13 mouse cellular contexts compared by ENCODE assay signal in the genomic region with DNA sequence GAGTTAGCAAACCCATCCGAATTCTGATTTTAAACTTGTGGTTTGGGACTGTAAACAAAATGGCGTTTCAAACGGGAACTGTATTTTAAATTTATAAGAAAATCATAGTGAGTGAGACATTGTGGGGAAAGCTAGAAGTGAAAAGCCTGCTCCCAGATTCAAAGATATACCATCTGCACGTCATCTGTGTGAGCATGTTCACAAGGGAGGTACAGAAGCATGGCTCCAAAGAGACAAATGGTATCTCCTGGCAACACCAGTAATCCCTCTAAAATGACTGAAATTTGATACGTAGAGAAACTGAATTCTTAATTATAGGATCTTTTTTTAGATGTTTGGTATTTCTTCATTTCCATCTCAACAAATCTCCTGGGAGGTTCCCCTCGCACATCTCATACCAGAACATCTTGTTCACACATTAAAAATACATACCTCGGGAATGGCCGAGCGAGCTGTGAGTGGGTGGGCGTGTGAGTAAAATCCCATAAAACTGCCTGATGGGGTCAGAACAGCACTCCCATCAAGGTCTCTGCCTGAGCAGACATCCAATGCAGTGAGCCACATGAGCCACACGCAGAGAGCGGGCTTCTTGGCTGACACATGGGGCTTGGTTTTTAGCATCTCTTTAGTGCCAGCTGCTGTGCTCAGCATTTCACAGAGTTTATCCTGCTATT. TPM values are rescaled to one million over a fixed set of nuclear protein-coding genes. Genes with fewer than 3 reads are reported as not detected.
DNase-seq lines count a peak whose midpoint lies in the region; ATAC-seq lines count a peak whose summit lies in the region.
"Had no signal": no experiment of that assay in that cellular context is flagged by ENCODE, and none has a peak within 500 bp of the region (broad histone marks: within the 10 kb centered on the region; RNA-seq: fewer than 3 reads in every experiment).

No protein-coding gene starts in this region.

- H3K9me3 ChIP-seq in kidney, embryonic 14.5 days (ENCODE audit: control insufficient read depth, low read length) = no peaks in the 10 kb centered on the region
- no peaks in the 10 kb centered on the region for H3K9me3 ChIP-seq in embryonic facial prominence, embryonic 14.5 days (ENCODE audit: control insufficient read depth, low read length)
- no peaks in the 10 kb centered on the region for H3K9me3 ChIP-seq in midbrain, embryonic 16.5 days (replicated peaks; ENCODE audit: control insufficient read depth, low read length, poor library complexity, severe bottlenecking)
- H3K9me3 ChIP-seq in heart, embryonic 11.5 days (replicated peaks; ENCODE audit: control insufficient read depth, low read length) = no peaks in the 10 kb centered on the region

- no peak overlapping the region for H3K4me3 ChIP-seq in kidney, embryonic 14.5 days (ENCODE audit: low read length)
- H3K4me3 ChIP-seq in embryonic facial prominence, embryonic 14.5 days (ENCODE audit: low read depth, low read length) = no peak overlapping the region
- H3K4me3 ChIP-seq in midbrain, embryonic 16.5 days (ENCODE audit: low read depth, low read length) = no peak overlapping the region
- no peak overlapping the region for H3K4me3 ChIP-seq in heart, embryonic 11.5 days (ENCODE audit: low read depth, low read length)

- 52% methylated on average over 12 of the region's 12 CpGs for WGBS in kidney, embryonic 14.5 days
- WGBS in embryonic facial prominence, embryonic 14.5 days = 55% methylated on average over 12 of the region's 12 CpGs
- 56% methylated on average over 12 of the region's 12 CpGs for WGBS in midbrain, embryonic 16.5 days
- WGBS in heart, embryonic 11.5 days (ENCODE audit: insufficient replicate concordance) = 79% methylated on average over 12 of the region's 12 CpGs

- H3K9ac ChIP-seq in kidney, embryonic 14.5 days (ENCODE audit: low read depth, low read length) = no peak overlapping the region
- no peak overlapping the region for H3K9ac ChIP-seq in embryonic facial prominence, embryonic 14.5 days (ENCODE audit: low read depth, low read length)
- H3K9ac ChIP-seq in midbrain, embryonic 16.5 days (ENCODE audit: low read depth, low read length) = no peak overlapping the region
- H3K9ac ChIP-seq in heart, embryonic 11.5 days (ENCODE audit: low read depth, low read length) = no peak overlapping the region

- H3K27me3 ChIP-seq in kidney, embryonic 14.5 days (ENCODE audit: control insufficient read depth, insufficient read depth, low read length) = no peaks in the 10 kb centered on the region
- H3K27me3 ChIP-seq in embryonic facial prominence, embryonic 14.5 days (replicated peaks; ENCODE audit: control insufficient read depth, insufficient read depth, low read length) = no peaks in the 10 kb centered on the region
- no peaks in the 10 kb centered on the region for H3K27me3 ChIP-seq in midbrain, embryonic 16.5 days (ENCODE audit: control insufficient read depth, insufficient read depth, low read depth, low read length)
- no peaks in the 10 kb centered on the region for H3K27me3 ChIP-seq in heart, embryonic 11.5 days (ENCODE audit: control insufficient read depth, insufficient read depth, low read length)

- H3K4me1 ChIP-seq in kidney, embryonic 14.5 days (ENCODE audit: control insufficient read depth, insufficient read depth, low read length) = no peaks in the 10 kb centered on the region
- peaks cover 7% of the 10 kb centered on the region; the same call in 1 of the 2 replicates for H3K4me1 ChIP-seq in embryonic facial prominence, embryonic 14.5 days (ENCODE audit: control insufficient read depth, insufficient read depth, low read length)
- no peaks in the 10 kb centered on the region for H3K4me1 ChIP-seq in midbrain, embryonic 16.5 days (ENCODE audit: control insufficient read depth, insufficient read depth, low read length)
- H3K4me1 ChIP-seq in heart, embryonic 11.5 days (ENCODE audit: control insufficient read depth, insufficient read depth, low read length) = no peaks in the 10 kb centered on the region

- no peaks in the 10 kb centered on the region for H3K36me3 ChIP-seq in kidney, embryonic 14.5 days (ENCODE audit: control insufficient read depth, insufficient read depth, low read length)
- H3K36me3 ChIP-seq in embryonic facial prominence, embryonic 14.5 days (ENCODE audit: control insufficient read depth, insufficient read depth, low read length) = no peaks in the 10 kb centered on the region
- no peaks in the 10 kb centered on the region for H3K36me3 ChIP-seq in midbrain, embryonic 16.5 days (ENCODE audit: control insufficient read depth, insufficient read depth, low read length)
- no peaks in the 10 kb centered on the region for H3K36me3 ChIP-seq in heart, embryonic 11.5 days (ENCODE audit: control insufficient read depth, insufficient read depth, low read length)

- H3K27ac ChIP-seq in kidney, embryonic 14.5 days (ENCODE audit: low read depth, low read length) = no peak overlapping the region
- H3K27ac ChIP-seq in embryonic facial prominence, embryonic 14.5 days (replicated peaks; ENCODE audit: low read depth, low read length) = no peak overlapping the region; the same call in 1 of the 2 replicates
- no peak overlapping the region for H3K27ac ChIP-seq in midbrain, embryonic 16.5 days (ENCODE audit: low read length)
- H3K27ac ChIP-seq in heart, embryonic 11.5 days (ENCODE audit: low read depth, low read length) = no peak overlapping the region

- H3K4me2 ChIP-seq in kidney, embryonic 14.5 days (replicated peaks; ENCODE audit: low read depth, low read length) = no peak overlapping the region
- no peak overlapping the region for H3K4me2 ChIP-seq in embryonic facial prominence, embryonic 14.5 days (ENCODE audit: low read depth, low read length)
- H3K4me2 ChIP-seq in midbrain, embryonic 16.5 days (ENCODE audit: low read length) = no peak overlapping the region
- no peak overlapping the region for H3K4me2 ChIP-seq in heart, embryonic 11.5 days

- DNase-seq in kidney, adult 18-20 months = no peak
- DNase-seq in embryonic facial prominence, embryonic 14.5 days (ENCODE audit: low spot score) = peak; percentile 69
- peak; percentile 29 for DNase-seq in left cerebral cortex, adult 11 months (ENCODE audit: low spot score)
- DNase-seq in urinary bladder, adult 2 months (ENCODE audit: low spot score) = no peak
- DNase-seq in gastrocnemius, postnatal 25 days = no peak
- DNase-seq: lung, postnatal 4 days; thymus, postnatal 36 days had no signal

- peak; percentile 43; the same call in 1 of the 2 replicates for ATAC-seq in kidney, embryonic 14.5 days (ENCODE audit: low FRiP score, low TSS enrichment)
- ATAC-seq in embryonic facial prominence, embryonic 14.5 days (ENCODE audit: low read depth) = peak; percentile 78
- peak; percentile 17; the same call in 1 of the 2 replicates for ATAC-seq in midbrain, embryonic 16.5 days
- ATAC-seq in heart, embryonic 11.5 days (replicated peaks; ENCODE audit: insufficient number of reproducible peaks, low FRiP score, low TSS enrichment) = no peak

RNA-seq across cellular contexts. Expression of a gene that starts 23.8 kb away (rescaled TPM):
- polyA plus RNA-seq in kidney, embryonic 14.5 days (2014; fragmentation: Nextera tagmentation; extraction: Ambion mirVana) = not detected in 2 replicates
- polyA plus RNA-seq in embryonic facial prominence, embryonic 14.5 days (2014; fragmentation: Nextera tagmentation; extraction: Ambion mirVana) = not detected in 2 replicates
- not detected in 2 replicates for polyA plus RNA-seq in midbrain, embryonic 16.5 days (2015; fragmentation: Nextera tagmentation; extraction: Ambion mirVana)
- polyA plus RNA-seq in urinary bladder, adult 2 months (2012; rRNA removed) = not detected in 2 replicates
- total RNA-seq in gastrocnemius, postnatal 25 days (2021) = not detected
- polyA plus RNA-seq in heart, embryonic 11.5 days (2014; fragmentation: Nextera tagmentation; extraction: Ambion mirVana) = not detected in 2 replicates
- total RNA-seq: heart, adult 8-10 months; left cerebral cortex, adult 8-10 months; neutrophil, adult 5-6 weeks had no signal

RNA-seq across cellular contexts. Expression of a gene that starts 26.2 kb away (rescaled TPM):
- polyA plus RNA-seq in kidney, embryonic 14.5 days (2014; fragmentation: Nextera tagmentation; extraction: Ambion mirVana) = 10.0 and 13.5 TPM in 2 replicates
- polyA plus RNA-seq in embryonic facial prominence, embryonic 14.5 days (2014; fragmentation: Nextera tagmentation; extraction: Ambion mirVana) = 31.3 and 32.4 TPM in 2 replicates
- polyA plus RNA-seq in midbrain, embryonic 16.5 days (2015; fragmentation: Nextera tagmentation; extraction: Ambion mirVana) = 6.5 and 7.7 TPM in 2 replicates
- polyA plus RNA-seq in urinary bladder, adult 2 months (2012; rRNA removed) = 2.6 and 2.8 TPM in 2 replicates
- 100 to 1,000 TPM; 126 to 231 TPM for total RNA-seq in gastrocnemius, postnatal 25 days (2021)
- polyA plus RNA-seq in heart, embryonic 11.5 days (2014; fragmentation: Nextera tagmentation; extraction: Ambion mirVana) = 7.1 and 7.4 TPM in 2 replicates

Comparison
In these comparisons a context has a peak if more than half of its experiments do, and no peak if none do; other contexts are left out.
1. DNase-seq: peak in embryonic facial prominence, embryonic 14.5 days (single experiment) and left cerebral cortex, adult 11 months (single experiment); none in kidney, adult 18-20 months (single experiment), urinary bladder, adult 2 months (single experiment) and gastrocnemius, postnatal 25 days (single experiment).